Mouse (Mus musculus) layer of hippocampus, postnatal 10 days (tissue): ENCODE results near the gene Cul7. TPM values are rescaled to one million over a fixed set of nuclear protein-coding genes. Genes with fewer than 3 reads are reported as not detected.

ENCODE experiments used
- DNase-seq, 2 experiments: peaks; one replicate each; pipeline ENCODE4 v3.0.0; 2021; ENCODE audit warnings: low spot score in 2 of 2
- total RNA-seq, 2 experiments: library from RNA; stranded (reverse); gene quantifications; 2 replicates each; pipeline ENCODE4 v1.2.3; 2021

Gene Cul7
- total RNA-seq, 2 experiments from 2014 or later = 33.6 to 35.0 TPM

- DNase-seq = peak; percentile 82 to 90
These were observed 21.1 kb upstream of the Cul7 start, which contains the start of gene Ptk7 for GRCm38 (mm10) chr17:46628791-46629684. Gene Ptk7, minus strand, starts transcription at chr17:46629504.

- no peak for DNase-seq
These were observed 20.3 kb upstream of the Cul7 start for GRCm38 (mm10) chr17:46629685-46630441.

GRCm38 (mm10) chr17:46636831-46637523 is 13.2 kb upstream of the Cul7 start:
- peak; percentile 80 to 84 for DNase-seq

GRCm38 (mm10) chr17:46639929-46640328 is 10.2 kb upstream of the Cul7 start:
- no peak for DNase-seq

- DNase-seq = no peak
These were observed 8.1 kb upstream of the Cul7 start for GRCm38 (mm10) chr17:46642060-46642459.

- DNase-seq = no peak
These were observed 5.9 kb upstream of the Cul7 start for GRCm38 (mm10) chr17:46644152-46644805.

GRCm38 (mm10) chr17:46644916-46645475 is 5.1 kb upstream of the Cul7 start:
- peak in 1 of 2 experiments; percentile 47 for DNase-seq

GRCm38 (mm10) chr17:46645561-46646321 is 4.4 kb upstream of the Cul7 start, which contains the start of the genes Klc4 and Mrpl2:
Gene Klc4, minus strand, starts transcription at chr17:46646022.
Gene Mrpl2, plus strand, starts transcription at chr17:46646229.
- DNase-seq = peak; percentile 99 to 100

GRCm38 (mm10) chr17:46646322-46646662 is 3.8 kb upstream of the Cul7 start:
- no peak for DNase-seq

GRCm38 (mm10) chr17:46647279-46647678 is 2.9 kb upstream of the Cul7 start:
- no peak for DNase-seq

GRCm38 (mm10) chr17:46648436-46648835 is 1.7 kb upstream of the Cul7 start:
- no peak for DNase-seq

- DNase-seq = peak in 1 of 2 experiments; percentile 37
These were observed 326 bp upstream of the Cul7 start for GRCm38 (mm10) chr17:46649811-46650210.

- DNase-seq = no peak
These were observed 1.2 kb downstream of the Cul7 start for GRCm38 (mm10) chr17:46651292-46651691.

- no peak for DNase-seq
These were observed 1.8 kb downstream of the Cul7 start for GRCm38 (mm10) chr17:46651755-46652547.

GRCm38 (mm10) chr17:46656054-46656453 is 5.9 kb downstream of the Cul7 start:
- no peak for DNase-seq

- no peak for DNase-seq
These were observed 11.2 kb downstream of the Cul7 start for GRCm38 (mm10) chr17:46661351-46661750.

- no peak for DNase-seq
These were observed 11.8 kb downstream of the Cul7 start for GRCm38 (mm10) chr17:46661981-46662380.

- no peak for DNase-seq
These were observed 12.6 kb downstream of the Cul7 start for GRCm38 (mm10) chr17:46662730-46663129.

GRCm38 (mm10) chr17:46667712-46668111 is 17.6 kb downstream of the Cul7 start:
- no peak for DNase-seq
